Mouse (Mus musculus) liver, adult 2 months (tissue): ENCODE measurements around the gene Ncr1. TPM values are rescaled to one million over a fixed set of nuclear protein-coding genes. Genes with fewer than 3 reads are reported as not detected.
"Not testable (repeated sequence)": the region's sequence is repeated elsewhere in the genome, so short reads cannot be mapped to it uniquely, and the experiment has no call there.

Experiments
- DNase-seq: peaks from one replicate; pipeline ENCODE4 v3.0.0-alpha.2; 2011; ENCODE audit warnings: low read depth, low spot score; ENCODE audit errors: extremely low read depth
- H3K27ac ChIP-seq: fragments of 200-500 bp; replicated peaks from 2 replicates; pipeline ENCODE4 v1.5.1; 2012; ENCODE audit warnings: low read depth, mild to moderate bottlenecking, control low read depth, inconsistent platforms, low read length; ENCODE audit not compliant: insufficient read depth
- H3K27me3 ChIP-seq: fragments of 200-500 bp; 2 replicates; pipeline ENCODE4 v1.6.1; 2012; ENCODE audit warnings: mild to moderate bottlenecking, moderate library complexity, low read length, inconsistent platforms; ENCODE audit not compliant: control insufficient read depth, insufficient read depth
- H3K36me3 ChIP-seq: fragments of 200-500 bp; 2 replicates; pipeline ENCODE4 v1.6.1; 2012; ENCODE audit warnings: low read length, inconsistent platforms; ENCODE audit not compliant: control insufficient read depth, insufficient read depth
- H3K4me1 ChIP-seq: fragments of 200-500 bp; 2 replicates; pipeline ENCODE4 v1.6.1; 2011; ENCODE audit warnings: low read length; ENCODE audit not compliant: control insufficient read depth, insufficient read depth
- H3K4me3 ChIP-seq: fragments of 200-500 bp; 2 replicates; pipeline ENCODE4 v1.5.1; 2011; ENCODE audit warnings: low read depth, mild to moderate bottlenecking, control low read depth, low read length, moderate library complexity; ENCODE audit not compliant: insufficient read depth
- H3K79me2 ChIP-seq: fragments of 200-500 bp; 2 replicates; pipeline ENCODE4 v1.6.1; 2012; ENCODE audit warnings: inconsistent platforms, mild to moderate bottlenecking, low read length, moderate library complexity; ENCODE audit not compliant: control insufficient read depth, insufficient read depth
- H3K9ac ChIP-seq: fragments of 200-500 bp; 2 replicates; pipeline ENCODE4 v1.6.1; 2012; ENCODE audit warnings: low read depth, mild to moderate bottlenecking, control low read depth, inconsistent platforms, low read length
- CTCF ChIP-seq: fragments of 200-500 bp; IDR thresholded peaks from 2 replicates; pipeline ENCODE4 v1.5.1; 2011; ENCODE audit warnings: low read depth, low read length, control low read depth
- POLR2A ChIP-seq: fragments of 200-500 bp; IDR thresholded peaks from 2 replicates; pipeline ENCODE4 v1.6.1; 2011; ENCODE audit warnings: low read length, control low read depth; ENCODE audit not compliant: insufficient read depth; ENCODE audit errors: extremely low read depth
- WGBS: fragments of 180-500 bp; shearing (Covaris S2); methylation state at CpG from one replicate; pipeline ENCODE4 v1.1.7; 2018; 5-methylcytosine and 5-hydroxymethylcytosine counted together
- polyA plus RNA-seq: library from polyadenylated mRNA; depleted of rRNA; stranded (reverse); fragments of >200 nt; gene quantifications from 2 replicates; pipeline ENCODE4 v1.2.3, GENCODE M21; 2012; rRNA removed
- total RNA-seq: library from RNA; depleted of rRNA; stranded (reverse); fragments of >200 nt; gene quantifications from 2 replicates; pipeline ENCODE4 v1.2.3, GENCODE M21; 2014; rRNA removed

Ncr1 gene
- total RNA-seq (0.27 and 0.46 TPM in 2 replicates), polyA plus RNA-seq (0.06 and 0.10 TPM in 2 replicates)

DNA sequence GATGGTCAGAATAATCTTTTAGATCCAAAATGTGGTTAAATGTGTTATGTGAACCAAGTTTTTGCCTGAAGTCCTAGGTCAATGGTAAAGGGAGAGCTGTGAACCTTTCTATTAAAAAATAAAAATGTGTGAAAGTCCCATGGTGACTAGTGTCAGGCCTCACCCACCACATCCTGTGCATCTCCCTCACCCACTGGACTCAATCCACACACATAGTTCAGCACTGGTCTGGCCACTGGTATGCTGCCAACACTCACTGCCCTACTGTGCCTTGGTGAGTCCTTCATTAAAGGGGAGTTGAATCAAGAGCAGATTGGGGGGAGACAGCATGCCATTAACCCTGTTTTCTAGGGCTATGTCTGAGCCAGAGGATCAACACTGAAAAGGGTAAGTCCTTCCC, at the start of gene Ncr1:
Ncr1 (plus strand) TSS at position 216 of the 400 bp plus-strand sequence.
- DNase-seq: no peak
- Histone ChIP-seq H3K27me3 (no peaks in the 10 kb centered on the region), H3K9ac (no peak within 1 kb of the TSS), H3K79me2 (no peaks in the 10 kb centered on the region), H3K4me1 (no peaks in the 10 kb centered on the region), H3K36me3 (no peaks in the 10 kb centered on the region), H3K27ac (no peak within 1 kb of the TSS), H3K4me3 (no peak within 1 kb of the TSS)
- TF ChIP-seq CTCF (no peak), POLR2A (no peak)

GRCm38 (mm10) chr7:4292638-4293037, 44.9 kb upstream of the Ncr1 start:
- WGBS: 51% methylated on average over 5 of the region's 5 CpGs
- Histone ChIP-seq H3K36me3 (no peaks in the 10 kb centered on the region), H3K9ac (no peak overlapping the region), H3K79me2 (no peaks in the 10 kb centered on the region), H3K27me3 (no peaks in the 10 kb centered on the region), H3K27ac (no peak overlapping the region), H3K4me1 (no peaks in the 10 kb centered on the region), H3K4me3 (no peak overlapping the region)
- TF ChIP-seq CTCF: no peak
- no peak for TF ChIP-seq POLR2A
- peak; percentile 14 for DNase-seq

- H3K36me3 ChIP-seq: no peaks in the 10 kb centered on the region
- H3K9ac ChIP-seq: no peak overlapping the region
- no peaks in the 10 kb centered on the region for H3K27me3 ChIP-seq
- no peak overlapping the region for H3K4me3 ChIP-seq
- H3K79me2 ChIP-seq: no peaks in the 10 kb centered on the region
- WGBS: 29% methylated on average over 1 of the region's 1 CpGs
- DNase-seq: peak; percentile 24
- H3K4me1 ChIP-seq: no peaks in the 10 kb centered on the region
- no peak overlapping the region for H3K27ac ChIP-seq
- peak; percentile 32; the same call in 1 of the 2 replicates for TF ChIP-seq CTCF
- no peak for TF ChIP-seq POLR2A
These were observed 40.3 kb upstream of the Ncr1 start for GRCm38 (mm10) chr7:4297189-4297588.

GRCm38 (mm10) chr7:4300166-4300565, 37.4 kb upstream of the Ncr1 start:
- no peaks in the 10 kb centered on the region for H3K4me1 ChIP-seq
- H3K4me3 ChIP-seq: no peak overlapping the region
- no peaks in the 10 kb centered on the region for H3K36me3 ChIP-seq
- no peak for DNase-seq
- no peak overlapping the region for H3K27ac ChIP-seq
- no peaks in the 10 kb centered on the region for H3K27me3 ChIP-seq
- H3K9ac ChIP-seq: no peak overlapping the region
- no peaks in the 10 kb centered on the region for H3K79me2 ChIP-seq
- TF ChIP-seq CTCF: no peak

GRCm38 (mm10) chr7:4303457-4303856, 34.1 kb upstream of the Ncr1 start:
- no peak overlapping the region for H3K4me3 ChIP-seq
- no peaks in the 10 kb centered on the region for H3K79me2 ChIP-seq
- 85% methylated on average over 1 of the region's 1 CpGs for WGBS

DNA sequence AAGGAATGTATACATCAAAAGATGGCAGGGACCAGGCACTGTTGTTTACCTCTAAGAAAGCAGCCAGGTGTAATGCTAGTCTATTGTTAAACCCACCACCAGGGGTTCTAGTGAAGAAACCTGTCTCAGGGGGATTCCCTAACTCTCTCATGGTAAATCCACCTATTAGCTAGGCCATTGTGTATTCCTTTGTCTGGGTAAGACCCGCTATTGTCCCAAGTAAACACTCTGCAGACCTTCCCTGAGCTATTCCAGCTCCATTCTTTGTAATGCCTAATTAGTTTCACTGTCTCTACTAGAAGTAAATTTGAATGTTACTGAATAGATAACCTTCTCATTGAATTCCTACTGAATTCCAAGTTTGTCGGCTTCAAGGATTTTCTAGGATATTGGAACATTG, 24.4 kb upstream of the Ncr1 start:
- H3K9ac ChIP-seq, H3K4me1 ChIP-seq, H3K4me3 ChIP-seq, H3K27ac ChIP-seq, H3K79me2 ChIP-seq, DNase-seq, H3K27me3 ChIP-seq, H3K36me3 ChIP-seq: not testable (repeated sequence)
- WGBS: 80% methylated on average over 2 of the region's 2 CpGs

More at GRCm38 (mm10) chr7:4303457-4303856, 34.1 kb upstream of the Ncr1 start:
- DNase-seq: no peak
- H3K9ac ChIP-seq: no peak overlapping the region
- H3K36me3 ChIP-seq: no peaks in the 10 kb centered on the region
- TF ChIP-seq CTCF: no peak
- no peak for TF ChIP-seq POLR2A
- H3K4me1 ChIP-seq: no peaks in the 10 kb centered on the region
- no peaks in the 10 kb centered on the region for H3K27me3 ChIP-seq
- no peak overlapping the region for H3K27ac ChIP-seq

- not testable (repeated sequence) for H3K4me3 ChIP-seq, H3K9ac ChIP-seq, H3K4me1 ChIP-seq, H3K36me3 ChIP-seq, H3K27ac ChIP-seq, DNase-seq, H3K27me3 ChIP-seq, H3K79me2 ChIP-seq
- 81% methylated on average over 3 of the region's 3 CpGs for WGBS
These were observed 24.0 kb upstream of the Ncr1 start for GRCm38 (mm10) chr7:4313531-4313930.
